Mouse (Mus musculus) stomach, postnatal 0 days (tissue): ENCODE measurements around the gene Arl6ip4. TPM values are rescaled to one million over a fixed set of nuclear protein-coding genes. Genes with fewer than 3 reads are reported as not detected.

Experiments
- ATAC-seq: fragments of 200-750 bp; cut with Nextera tagmentation; 2 replicates; pipeline ENCODE4 v1.8.0; 2017; ENCODE audit not compliant: low FRiP score, low TSS enrichment
- DNase-seq: peaks from one replicate; pipeline ENCODE4 v3.0.0-alpha.2; 2016; ENCODE audit warnings: low spot score
- H3K27ac ChIP-seq: fragments of 300-500 bp; sonication (generic); replicated peaks from 2 replicates; pipeline ENCODE4 v1.5.1; 2014; ENCODE audit warnings: mild to moderate bottlenecking, control low read depth
- H3K27me3 ChIP-seq: fragments of 300-500 bp; sonication (generic); 2 replicates; pipeline ENCODE4 v1.6.1; 2014; ENCODE audit warnings: low read length; ENCODE audit not compliant: control insufficient read depth, insufficient read depth
- H3K36me3 ChIP-seq: fragments of 300-500 bp; sonication (generic); 2 replicates; pipeline ENCODE4 v1.6.1; 2014; ENCODE audit warnings: low read length, mixed read lengths; ENCODE audit not compliant: control insufficient read depth, insufficient read depth
- H3K4me1 ChIP-seq: fragments of 300-500 bp; sonication (generic); replicated peaks from 2 replicates; pipeline ENCODE4 v1.6.1; 2014; ENCODE audit warnings: antibody characterized with exemption; ENCODE audit not compliant: control insufficient read depth, insufficient read depth
- H3K4me2 ChIP-seq: fragments of 300-500 bp; sonication (generic); replicated peaks from 2 replicates; pipeline ENCODE4 v1.6.1; 2014; ENCODE audit warnings: low read depth, mild to moderate bottlenecking, control low read depth, moderate library complexity
- H3K4me3 ChIP-seq: fragments of 300-500 bp; sonication (generic); 2 replicates; pipeline ENCODE4 v1.5.1; 2014; ENCODE audit warnings: low read depth, low read length, control low read depth
- H3K9ac ChIP-seq: fragments of 300-500 bp; sonication (generic); 2 replicates; pipeline ENCODE4 v1.6.1; 2014; ENCODE audit warnings: mild to moderate bottlenecking, low read length, control low read depth, mixed read lengths
- H3K9me3 ChIP-seq: fragments of 300-500 bp; sonication (generic); 2 replicates; pipeline ENCODE4 v1.6.1; 2016; ENCODE audit warnings: low read length; ENCODE audit not compliant: control insufficient read depth
- CTCF ChIP-seq: IDR thresholded peaks from 2 replicates; pipeline ENCODE4 v1.5.1; 2016; ENCODE audit warnings: antibody characterized with exemption, low read depth, mild to moderate bottlenecking, moderate library complexity
- EP300 ChIP-seq: optimal IDR thresholded peaks from 2 replicates; pipeline ENCODE3; 2016; ENCODE audit warnings: antibody characterized with exemption
- WGBS: fragments of 180-500 bp; shearing (Covaris S2); extraction: QIAGEN DNeasy Blood & Tissue Kit; methylation state at CpG from one replicate; pipeline ENCODE4 v1.1.7; 2014; 5-methylcytosine and 5-hydroxymethylcytosine counted together
- polyA plus RNA-seq: library from polyadenylated mRNA; unstranded; fragments of >200 nt; fragmentation: Nextera tagmentation; extraction: Ambion mirVana; gene quantifications from 2 replicates; pipeline ENCODE4 v1.2.1, GENCODE M21; 2015

Gene Arl6ip4
- polyA plus RNA-seq, 1 experiment from 2014 or later = 77.1 TPM

DNA sequence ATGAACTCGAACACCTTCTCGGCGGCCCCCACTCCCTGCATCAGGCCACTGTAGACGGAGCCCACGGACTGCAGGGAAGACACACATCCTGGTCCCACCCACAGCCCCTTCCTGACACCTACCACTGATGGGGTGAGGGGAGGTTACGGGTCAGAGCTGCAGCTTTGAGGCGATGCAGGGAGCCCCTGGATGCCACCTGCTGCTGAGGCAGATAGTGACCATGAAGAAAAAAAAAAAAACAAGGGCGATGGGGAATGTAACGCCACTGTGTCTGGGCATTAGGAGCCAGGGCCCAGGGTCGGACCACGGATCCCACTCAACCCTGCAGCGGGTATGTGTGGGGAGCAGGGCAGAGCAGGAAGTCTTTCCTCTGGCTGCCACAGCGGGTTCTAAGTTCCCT, 38.6 kb upstream of the Arl6ip4 start:
- no peak for ATAC-seq
- peak overlapping the region; percentile 81 for H3K27ac ChIP-seq
- peaks cover 4% of the 10 kb centered on the region; the same call in 1 of the 2 replicates for H3K4me1 ChIP-seq
- H3K27me3 ChIP-seq = no peaks in the 10 kb centered on the region
- DNase-seq = no peak
- H3K36me3 ChIP-seq = no peaks in the 10 kb centered on the region
- no peak overlapping the region for H3K4me3 ChIP-seq
- no peak overlapping the region for H3K9ac ChIP-seq
- WGBS = 83% methylated on average over 13 of the region's 13 CpGs
- no peak overlapping the region for H3K4me2 ChIP-seq
- TF ChIP-seq EP300 (no peak), CTCF (no peak)
- H3K9me3 ChIP-seq = no peaks in the 10 kb centered on the region

DNA sequence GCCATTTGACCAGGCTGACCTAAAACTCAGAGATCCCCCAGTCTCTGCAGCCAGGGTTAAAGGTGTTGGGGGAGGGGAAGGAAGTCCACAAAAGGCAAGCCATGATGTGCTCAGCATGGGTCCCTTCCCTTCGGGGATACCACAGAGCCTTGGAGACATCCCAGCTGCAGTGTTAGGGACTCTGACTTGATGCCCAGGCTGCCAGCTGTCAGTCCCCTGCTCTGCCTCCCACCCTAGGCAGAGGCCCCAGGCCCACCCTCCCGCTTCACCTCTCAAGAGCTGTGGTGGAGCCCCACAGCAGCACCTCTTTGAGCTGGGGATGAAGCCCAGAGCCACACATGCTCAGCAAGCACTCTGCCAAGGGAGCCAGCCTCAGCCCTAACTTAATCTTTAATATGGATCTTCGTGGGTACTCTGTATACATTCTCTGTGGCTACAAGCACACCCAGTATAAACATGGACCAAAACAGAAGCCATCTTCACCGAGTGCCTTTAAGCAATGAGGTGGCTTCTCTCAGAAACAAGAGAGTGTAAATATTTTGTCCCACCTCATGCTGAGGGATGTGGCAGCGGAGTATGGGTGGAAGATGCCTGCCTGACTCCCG, 37.9 kb upstream of the Arl6ip4 start:
- Histone ChIP-seq H3K27ac (peak overlapping the region; percentile 50), H3K27me3 (no peaks in the 10 kb centered on the region), H3K4me3 (no peak overlapping the region), H3K9ac (no peak overlapping the region), H3K9me3 (no peaks in the 10 kb centered on the region), H3K4me1 (peaks cover 4% of the 10 kb centered on the region; the same call in 1 of the 2 replicates), H3K36me3 (no peaks in the 10 kb centered on the region), H3K4me2 (no peak overlapping the region)
- TF ChIP-seq EP300 = no peak
- no peak for TF ChIP-seq CTCF
- no peak for DNase-seq
- 60% methylated on average over 6 of the region's 6 CpGs for WGBS
- ATAC-seq = no peak

DNA sequence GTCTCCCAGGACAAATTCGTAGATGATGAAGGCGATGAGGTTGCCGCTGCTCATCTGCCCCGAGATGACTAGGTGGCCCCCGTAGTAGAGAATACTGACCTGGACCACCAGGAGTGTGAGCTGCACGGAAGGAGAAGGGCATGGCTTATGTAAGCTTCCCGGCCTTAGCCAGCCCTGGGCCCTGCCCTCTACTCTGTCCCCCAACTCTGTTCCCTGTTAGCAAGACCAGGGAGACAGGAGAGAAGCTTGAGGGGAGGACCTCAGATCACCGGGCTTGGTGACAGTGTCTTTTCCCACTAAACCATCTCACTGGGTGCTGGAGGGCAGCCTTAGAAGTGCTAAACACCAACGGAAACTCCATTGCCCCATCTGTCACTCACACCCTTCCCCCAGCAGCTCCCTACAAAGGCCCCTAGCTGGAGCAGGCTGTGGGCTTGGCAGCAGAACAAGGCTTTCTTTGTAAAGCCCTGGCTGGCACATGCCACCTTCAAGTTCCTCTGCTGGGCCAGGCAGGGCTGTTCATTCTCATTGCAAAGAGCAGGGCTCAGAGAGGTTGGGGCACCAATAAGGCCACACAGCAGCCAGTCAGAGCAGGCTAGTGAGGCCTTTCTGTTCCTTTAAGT, 37.0 kb upstream of the Arl6ip4 start:
- Histone ChIP-seq H3K9me3 (no peaks in the 10 kb centered on the region), H3K4me2 (no peak overlapping the region), H3K4me3 (no peak overlapping the region), H3K27ac (peak overlapping the region; percentile 50), H3K4me1 (peaks cover 4% of the 10 kb centered on the region; the same call in 1 of the 2 replicates), H3K36me3 (no peaks in the 10 kb centered on the region), H3K9ac (peak overlapping the region; percentile 23; the same call in 1 of the 2 replicates), H3K27me3 (no peaks in the 10 kb centered on the region)
- WGBS = 59% methylated on average over 9 of the region's 9 CpGs
- DNase-seq = peak; percentile 72
- ATAC-seq = no peak
- TF ChIP-seq EP300 (no peak), CTCF (no peak)

DNA sequence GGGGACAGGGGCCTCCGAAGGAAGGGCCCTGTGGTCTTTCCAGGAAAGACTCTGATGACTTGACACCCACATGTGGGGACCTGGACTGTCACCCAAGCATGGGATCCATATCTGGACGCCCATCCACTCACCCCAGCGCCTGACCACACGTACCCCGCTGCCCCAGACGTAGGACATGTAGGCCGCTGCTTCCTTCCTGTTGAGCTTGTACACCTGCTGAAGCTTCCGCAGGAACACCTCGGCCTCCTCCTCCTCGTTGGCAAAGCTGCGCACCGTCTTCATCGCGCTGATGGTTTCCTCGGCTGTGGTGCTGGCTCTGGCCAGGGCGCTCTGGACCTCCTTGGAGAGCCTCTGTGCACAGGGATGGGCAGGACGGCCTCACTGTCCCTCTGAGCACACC, 36.0 kb upstream of the Arl6ip4 start:
- H3K27me3 ChIP-seq = no peaks in the 10 kb centered on the region
- ATAC-seq (no peak), DNase-seq (no peak)
- H3K36me3 ChIP-seq = no peaks in the 10 kb centered on the region
- 0 out of 2 replicates have a peak overlapping the region, but pooled peaks have one; percentile 50 for H3K27ac ChIP-seq
- H3K4me3 ChIP-seq = no peak overlapping the region
- TF ChIP-seq EP300 (no peak), CTCF (no peak)
- H3K4me1 ChIP-seq = peaks cover 4% of the 10 kb centered on the region; the same call in 1 of the 2 replicates
- H3K4me2 ChIP-seq = no peak overlapping the region
- no peak overlapping the region for H3K9ac ChIP-seq
- no peaks in the 10 kb centered on the region for H3K9me3 ChIP-seq
- WGBS = 91% methylated on average over 17 of the region's 17 CpGs

DNA sequence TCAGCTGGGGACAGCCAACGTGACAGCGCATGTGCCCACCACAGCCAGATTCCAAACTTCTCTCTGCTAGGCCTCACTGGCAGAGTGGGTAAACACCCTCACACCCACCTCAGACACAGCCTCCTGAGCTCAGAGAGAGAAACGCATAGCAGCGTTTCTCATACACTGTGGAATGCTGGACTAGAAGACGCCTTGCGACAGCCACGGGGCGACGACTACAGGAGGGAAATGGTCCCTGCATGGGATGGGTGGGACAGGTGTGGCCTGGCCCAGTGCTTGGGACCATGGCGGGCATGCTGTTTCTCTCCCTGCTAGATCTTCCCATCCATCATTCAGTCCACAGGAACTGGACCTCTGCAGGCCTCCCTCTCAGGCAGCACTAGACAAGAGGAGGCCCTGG, 33.4 kb upstream of the Arl6ip4 start:
- Histone ChIP-seq H3K4me1 (peaks cover 4% of the 10 kb centered on the region; the same call in 1 of the 2 replicates), H3K4me2 (no peak overlapping the region), H3K36me3 (no peaks in the 10 kb centered on the region), H3K9ac (no peak overlapping the region), H3K4me3 (no peak overlapping the region), H3K27me3 (no peaks in the 10 kb centered on the region), H3K9me3 (no peaks in the 10 kb centered on the region), H3K27ac (0 out of 2 replicates have a peak overlapping the region, but pooled peaks have one; percentile 53)
- ATAC-seq (peak; percentile 62), DNase-seq (peak; percentile 79)
- WGBS = 48% methylated on average over 10 of the region's 10 CpGs
- TF ChIP-seq EP300 = no peak
- TF ChIP-seq CTCF = peak; percentile 82
